Mouse (Mus musculus): Measurements from ENCODE around the gene Pgam5. TPM values are rescaled to one million over a fixed set of nuclear protein-coding genes. Genes with fewer than 3 reads are reported as not detected.

The Pgam5 gene
- polyA plus RNA-seq, 1 experiment from 2014 or later = 65.6 TPM

GRCm38 (mm10) chr5:110284536-110284935 lies 14.8 kb upstream of the Pgam5 start:
- CTCF ChIA-PET = interaction anchor here (0.6 to 3.5 kb wide), 12 partner anchors 9 to 106 kb away, joined by 3 to 17 read pairs (median 4); partner anchors contain the start of gene Pgam5

DNA sequence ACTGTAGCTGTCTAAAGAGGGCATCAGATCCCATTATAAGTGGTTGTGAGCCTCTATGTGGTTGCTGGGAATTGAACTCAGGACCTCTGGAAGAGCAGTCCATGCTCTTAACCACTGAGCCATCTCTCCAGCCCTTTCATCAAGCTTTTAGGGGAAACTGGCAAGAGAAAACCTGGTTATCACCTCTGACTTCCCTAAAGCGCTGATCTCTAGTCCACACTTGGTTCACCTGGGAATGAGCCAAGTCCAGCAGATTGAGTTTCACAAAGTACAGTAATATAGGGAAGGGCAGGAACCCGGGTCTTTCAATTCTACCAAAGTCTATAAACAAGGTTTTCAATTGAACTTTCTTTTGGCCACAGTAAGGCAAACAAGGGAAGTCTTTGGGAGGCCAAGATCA lies 12.3 kb upstream of the Pgam5 start:
- TF ChIP-seq CTCF (IDR thresholded peaks at IDR 0.05) = no peak
- in situ Hi-C loops (cut with MboI; ENCODE audit: low pct_unique_long_range_greater_than_20kb) = no loop called here
- H3K27me3 ChIP-seq = no peaks in the 10 kb centered on the region
- ChIA-PET POLR2A (no interaction called here), CTCF (interaction anchor here (1.3 to 2.6 kb wide), 2 partner anchors 10 to 13 kb away, joined by 3 to 5 read pairs; partner anchors contain the start of gene Pgam5)
- no peak for ATAC-seq
- DNase-seq (ENCODE audit: low read depth, low spot score) = no peak

More at GRCm38 (mm10) chr5:110284536-110284935, 14.8 kb upstream of the Pgam5 start:
- in situ Hi-C loops (cut with MboI; ENCODE audit: low pct_unique_long_range_greater_than_20kb) = no loop called here
- peak; percentile 90 for TF ChIP-seq CTCF (IDR thresholded peaks at IDR 0.05)
- DNase-seq (ENCODE audit: low read depth, low spot score) = no peak
- H3K27me3 ChIP-seq = no peaks in the 10 kb centered on the region
- POLR2A ChIA-PET = interaction anchor here (0.6 kb wide), 1 partner anchor 61 kb away, joined by 3 read pairs; no protein-coding TSS in a partner anchor
- no peak for ATAC-seq

- CTCF ChIA-PET = interaction anchor here (1.0 to 1.6 kb wide), 2 partner anchors 7 to 9 kb away, joined by 3 to 5 read pairs; partner anchors contain the start of gene Pxmp2
- no peak for DNase-seq (ENCODE audit: low read depth, low spot score)
- ATAC-seq = no peak
- in situ Hi-C loops (cut with MboI; ENCODE audit: low pct_unique_long_range_greater_than_20kb) = no loop called here
- POLR2A ChIA-PET = no interaction called here
- TF ChIP-seq CTCF (IDR thresholded peaks at IDR 0.05) = no peak
- no peaks in the 10 kb centered on the region for H3K27me3 ChIP-seq
Measured at GRCm38 (mm10) chr5:110276910-110277309, 7.2 kb upstream of the Pgam5 start.

DNA sequence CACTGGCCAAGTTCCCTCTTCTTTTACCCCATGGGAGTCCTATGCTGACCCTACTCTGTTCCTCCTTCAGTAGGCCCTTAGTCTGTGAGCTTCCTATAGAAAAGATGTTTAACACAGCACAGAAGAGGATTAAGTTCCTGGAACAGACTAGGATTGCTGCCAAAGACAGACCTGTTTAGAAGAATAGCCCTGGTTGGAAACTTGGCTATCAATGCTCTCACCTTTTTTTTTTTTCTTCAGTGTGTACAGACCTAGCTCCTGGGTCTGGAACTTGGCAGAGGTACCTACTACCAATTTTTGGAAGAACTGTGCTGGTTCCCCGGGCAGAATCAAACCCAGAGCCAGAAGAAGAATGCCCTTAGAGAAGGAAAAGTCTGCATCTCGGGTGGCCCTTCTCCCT lies 6.7 kb upstream of the Pgam5 start:
- ChIA-PET CTCF (interaction anchor here (1.0 to 1.6 kb wide), 2 partner anchors 8 to 9 kb away, joined by 3 to 5 read pairs; partner anchors contain the start of gene Pxmp2), POLR2A (no interaction called here)
- TF ChIP-seq CTCF (IDR thresholded peaks at IDR 0.05) = no peak
- no peaks in the 10 kb centered on the region for H3K27me3 ChIP-seq
- in situ Hi-C loops (cut with MboI; ENCODE audit: low pct_unique_long_range_greater_than_20kb) = no loop called here
- ATAC-seq (no peak), DNase-seq (ENCODE audit: low read depth, low spot score) (no peak)

- no peaks in the 10 kb centered on the region for H3K27me3 ChIP-seq
- peak; percentile 66 for ATAC-seq
- in situ Hi-C loops (cut with MboI; ENCODE audit: low pct_unique_long_range_greater_than_20kb) = no loop called here
- ChIA-PET POLR2A (no interaction called here), CTCF (interaction anchor here (1.7 kb wide), 1 partner anchor 10 kb away, joined by 4 read pairs; no protein-coding TSS in a partner anchor)
- TF ChIP-seq CTCF (IDR thresholded peaks at IDR 0.05) = no peak
- no peak for DNase-seq (ENCODE audit: low read depth, low spot score)
Measured at GRCm38 (mm10) chr5:110274846-110275245, 5.1 kb upstream of the Pgam5 start.

DNA sequence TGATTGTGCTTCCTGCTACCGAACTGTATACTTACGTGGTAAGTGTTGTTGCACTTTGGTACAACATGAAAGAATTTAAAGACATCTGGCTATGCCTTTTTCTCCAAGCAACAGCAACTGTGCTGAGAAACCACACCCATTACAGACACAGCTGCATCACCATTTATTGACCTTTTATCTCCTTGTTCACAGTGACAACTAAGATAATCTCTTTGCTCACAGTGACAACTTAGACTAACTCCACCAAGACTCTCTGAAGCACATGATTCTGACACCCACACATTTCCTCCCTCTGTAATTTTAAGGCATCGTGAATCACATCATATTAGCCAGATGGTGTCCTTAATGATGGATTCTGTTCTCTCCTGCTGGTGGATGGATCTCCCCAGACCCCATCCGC lies 4.4 kb upstream of the Pgam5 start:
- DNase-seq (ENCODE audit: low read depth, low spot score) (no peak), ATAC-seq (no peak)
- no peaks in the 10 kb centered on the region for H3K27me3 ChIP-seq
- TF ChIP-seq CTCF (IDR thresholded peaks at IDR 0.05) = no peak
- in situ Hi-C loops (cut with MboI; ENCODE audit: low pct_unique_long_range_greater_than_20kb) = no loop called here
- POLR2A ChIA-PET = no interaction called here
- CTCF ChIA-PET = interaction anchor here (1.7 kb wide), 1 partner anchor 10 kb away, joined by 4 read pairs; no protein-coding TSS in a partner anchor

GRCm38 (mm10) chr5:110270242-110270641 lies 529 bp upstream of the Pgam5 start:
- ATAC-seq (no peak), DNase-seq (ENCODE audit: low read depth, low spot score) (no peak)
- TF ChIP-seq CTCF (IDR thresholded peaks at IDR 0.05) = no peak
- in situ Hi-C loops (cut with MboI; ENCODE audit: low pct_unique_long_range_greater_than_20kb) = no loop called here
- POLR2A ChIA-PET = no interaction called here
- no peaks in the 10 kb centered on the region for H3K27me3 ChIP-seq
- CTCF ChIA-PET = interaction anchor here (0.7 to 2.8 kb wide), 2 partner anchors 14 to 15 kb away, joined by 3 to 17 read pairs; partner anchors contain the start of genes Pole and Pxmp2

DNA sequence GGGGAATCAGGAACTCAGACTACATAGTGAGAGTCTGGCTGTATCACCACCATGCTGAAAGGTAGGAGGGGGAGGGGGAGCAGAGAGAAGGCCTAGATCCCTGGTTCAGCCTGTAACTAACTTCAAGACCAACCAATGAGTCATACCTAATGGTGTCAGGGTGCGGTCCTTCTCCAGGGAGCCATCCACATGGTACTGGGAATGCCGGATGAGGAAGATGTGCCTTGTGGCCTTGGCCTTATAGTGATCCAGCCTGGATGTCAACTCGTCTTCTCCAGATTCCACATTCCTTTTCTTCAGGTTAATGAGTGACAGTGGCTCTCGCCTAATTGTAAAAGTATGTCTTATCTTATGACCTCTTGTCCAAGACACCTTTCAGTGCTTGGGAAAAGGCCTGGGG lies 2.8 kb downstream of the Pgam5 start:
- ChIA-PET CTCF (interaction anchor here (1.6 kb wide), 1 partner anchor 9 kb away, joined by 5 read pairs; no protein-coding TSS in a partner anchor), POLR2A (no interaction called here)
- in situ Hi-C loops (cut with MboI; ENCODE audit: low pct_unique_long_range_greater_than_20kb) = no loop called here
- TF ChIP-seq CTCF (IDR thresholded peaks at IDR 0.05) = no peak
- DNase-seq (ENCODE audit: low read depth, low spot score) (no peak), ATAC-seq (no peak)
- H3K27me3 ChIP-seq = no peaks in the 10 kb centered on the region

DNA sequence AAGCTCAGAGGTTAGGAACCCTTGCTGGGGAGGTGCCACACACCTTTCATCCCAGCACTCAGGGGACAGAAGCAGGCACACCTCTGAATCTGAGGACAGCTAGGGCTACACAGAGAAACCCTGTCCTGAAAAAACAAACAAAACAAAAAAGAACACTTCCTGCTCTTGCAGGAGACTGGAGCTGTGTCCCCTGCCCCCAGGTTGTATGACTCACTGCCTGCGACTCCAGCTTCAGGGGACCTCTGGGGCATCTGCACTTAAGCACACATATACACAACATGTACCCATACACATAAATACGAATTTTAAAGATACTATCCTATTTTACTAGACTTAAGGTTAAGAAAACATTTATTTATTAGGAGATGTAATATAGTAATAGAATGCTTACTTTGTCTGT lies 25.6 kb downstream of the Pgam5 start:
- no peak for ATAC-seq
- no peak for TF ChIP-seq CTCF (IDR thresholded peaks at IDR 0.05)
- H3K27me3 ChIP-seq = no peaks in the 10 kb centered on the region
- ChIA-PET POLR2A (no interaction called here), CTCF (interaction anchor here (1.0 to 2.8 kb wide), 3 partner anchors 8 to 10 kb away, joined by 3 to 9 read pairs (median 4); no protein-coding TSS in a partner anchor)
- in situ Hi-C loops (cut with MboI; ENCODE audit: low pct_unique_long_range_greater_than_20kb) = no loop called here
- no peak for DNase-seq (ENCODE audit: low read depth, low spot score)

DNA sequence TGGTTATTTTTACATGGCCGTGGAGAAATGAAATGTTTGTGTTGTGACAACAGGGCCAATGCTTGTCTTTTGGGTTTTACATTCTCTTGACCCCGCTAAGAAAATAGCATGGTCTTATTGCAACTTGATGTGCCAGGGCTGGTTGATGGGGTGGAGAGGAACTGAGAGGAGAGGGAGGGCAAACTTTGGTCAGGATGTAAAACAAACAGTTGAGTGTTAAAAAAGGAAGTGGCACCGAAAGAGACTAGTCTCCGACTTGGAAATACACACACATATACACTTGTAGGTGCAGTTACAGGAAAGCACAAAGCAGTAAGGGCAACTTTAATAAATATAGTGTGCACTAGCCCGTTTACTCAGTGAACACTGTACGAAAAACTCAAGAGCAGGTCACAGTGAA lies 37.4 kb downstream of the Pgam5 start:
- CTCF ChIA-PET = no interaction called here
- ATAC-seq = no peak
- POLR2A ChIA-PET = no interaction called here
- no peaks in the 10 kb centered on the region for H3K27me3 ChIP-seq
- no peak for DNase-seq (ENCODE audit: low read depth, low spot score)
- no peak for TF ChIP-seq CTCF (IDR thresholded peaks at IDR 0.05)
- in situ Hi-C loops (cut with MboI; ENCODE audit: low pct_unique_long_range_greater_than_20kb) = no loop called here

GRCm38 (mm10) chr5:110231638-110232037 lies 38.1 kb downstream of the Pgam5 start:
- ATAC-seq = no peak
- TF ChIP-seq CTCF (IDR thresholded peaks at IDR 0.05) = peak; percentile 74
- CTCF ChIA-PET = no interaction called here
- H3K27me3 ChIP-seq = no peaks in the 10 kb centered on the region
- in situ Hi-C loops (cut with MboI; ENCODE audit: low pct_unique_long_range_greater_than_20kb) = no loop called here
- POLR2A ChIA-PET = interaction anchor here (1.0 to 1.4 kb wide), 2 partner anchors 13 to 37 kb away, joined by 3 to 4 read pairs; no protein-coding TSS in a partner anchor
- no peak for DNase-seq (ENCODE audit: low read depth, low spot score)

All from Patski (cell line).